Mouse (Mus musculus) hindbrain, embryonic 12.5 days (tissue): Measurements from ENCODE around the gene Ranbp10. TPM values are rescaled to one million over a fixed set of nuclear protein-coding genes. Genes with fewer than 3 reads are reported as not detected.

Experiments
- ATAC-seq: fragments of 200-750 bp; cut with Nextera tagmentation; 2 replicates; pipeline ENCODE4 v1.8.0; 2017; ENCODE audit warnings: moderate TSS enrichment; ENCODE audit not compliant: low FRiP score
- H3K27ac ChIP-seq: fragments of 300-500 bp; sonication (generic); 2 replicates; pipeline ENCODE4 v1.5.1; 2016; ENCODE audit warnings: mild to moderate bottlenecking
- H3K27me3 ChIP-seq: fragments of 300-500 bp; sonication (generic); 2 replicates; pipeline ENCODE4 v1.6.1; 2016; ENCODE audit warnings: mild to moderate bottlenecking
- H3K36me3 ChIP-seq: fragments of 300-500 bp; sonication (generic); 2 replicates; pipeline ENCODE4 v1.6.1; 2016; ENCODE audit warnings: mild to moderate bottlenecking
- H3K4me1 ChIP-seq: fragments of 300-500 bp; sonication (generic); 2 replicates; pipeline ENCODE4 v1.6.1; 2016
- H3K4me2 ChIP-seq: fragments of 300-500 bp; sonication (generic); replicated peaks from 2 replicates; pipeline ENCODE4 v1.6.1; 2016; ENCODE audit warnings: mild to moderate bottlenecking
- H3K4me3 ChIP-seq: fragments of 300-500 bp; sonication (generic); 2 replicates; pipeline ENCODE4 v1.5.1; 2016; ENCODE audit warnings: mild to moderate bottlenecking
- H3K9ac ChIP-seq: fragments of 300-500 bp; sonication (generic); 2 replicates; pipeline ENCODE4 v1.6.1; 2016; ENCODE audit warnings: mild to moderate bottlenecking, moderate library complexity
- H3K9me3 ChIP-seq: fragments of 300-500 bp; sonication (generic); replicated peaks from 2 replicates; pipeline ENCODE4 v1.6.1; 2016; ENCODE audit warnings: mild to moderate bottlenecking
- WGBS: fragments of 180-500 bp; shearing (Covaris S2); methylation state at CpG from one replicate; pipeline ENCODE4 v1.1.7; 2016; 5-methylcytosine and 5-hydroxymethylcytosine counted together
- polyA plus RNA-seq: library from polyadenylated mRNA; unstranded; fragments of >200 nt; fragmentation: Nextera tagmentation; extraction: Ambion mirVana; gene quantifications from 2 replicates; pipeline ENCODE4 v1.2.1, GENCODE M21; 2016

Gene Ranbp10
- polyA plus RNA-seq, 1 experiment from 2014 or later = 14.6 TPM

DNA sequence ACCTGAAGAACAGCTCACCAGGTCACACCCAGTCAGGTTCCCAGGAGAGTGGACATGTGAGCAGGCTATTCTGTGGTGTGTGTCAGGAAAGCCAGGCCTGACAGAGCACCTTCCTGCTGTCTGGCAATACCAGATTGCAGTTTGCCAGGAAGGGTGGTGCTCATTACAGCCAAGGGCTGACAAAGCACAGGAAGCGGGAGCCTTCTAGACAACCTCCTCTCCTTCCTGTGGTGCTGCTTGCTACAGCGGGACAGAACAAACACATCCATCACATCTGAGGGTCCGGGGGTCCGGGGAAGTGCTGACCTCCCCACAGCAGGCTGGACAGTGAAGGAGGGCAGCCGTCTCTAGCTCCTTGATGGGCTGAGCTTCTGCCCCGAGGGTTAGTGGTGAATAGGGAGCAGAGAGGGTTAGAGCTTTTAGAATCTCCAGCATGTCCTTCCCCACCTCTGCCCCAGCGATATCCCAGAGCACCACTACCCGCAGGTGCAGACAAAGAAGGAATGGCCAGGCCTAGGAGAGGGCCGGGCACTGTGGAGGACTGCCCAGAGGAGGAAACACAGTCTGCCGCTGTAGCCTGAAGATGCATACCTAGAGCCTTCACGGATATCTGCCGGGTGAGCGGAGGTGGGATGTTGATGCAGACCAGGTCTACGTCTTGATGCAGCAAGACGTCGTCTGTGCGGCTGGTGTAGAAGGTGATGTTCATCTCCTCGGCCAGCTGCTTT, 99.6 kb downstream of the Ranbp10 start:
- no peak overlapping the region for H3K27ac ChIP-seq
- 85% methylated on average over 18 of the region's 18 CpGs for WGBS
- H3K4me2 ChIP-seq = no peak overlapping the region
- no peak for ATAC-seq
- no peaks in the 10 kb centered on the region for H3K27me3 ChIP-seq
- H3K4me3 ChIP-seq = no peak overlapping the region
- peaks cover 43% of the 10 kb centered on the region for H3K36me3 ChIP-seq
- H3K9me3 ChIP-seq = no peaks in the 10 kb centered on the region
- H3K4me1 ChIP-seq = no peaks in the 10 kb centered on the region
- no peak overlapping the region for H3K9ac ChIP-seq

DNA sequence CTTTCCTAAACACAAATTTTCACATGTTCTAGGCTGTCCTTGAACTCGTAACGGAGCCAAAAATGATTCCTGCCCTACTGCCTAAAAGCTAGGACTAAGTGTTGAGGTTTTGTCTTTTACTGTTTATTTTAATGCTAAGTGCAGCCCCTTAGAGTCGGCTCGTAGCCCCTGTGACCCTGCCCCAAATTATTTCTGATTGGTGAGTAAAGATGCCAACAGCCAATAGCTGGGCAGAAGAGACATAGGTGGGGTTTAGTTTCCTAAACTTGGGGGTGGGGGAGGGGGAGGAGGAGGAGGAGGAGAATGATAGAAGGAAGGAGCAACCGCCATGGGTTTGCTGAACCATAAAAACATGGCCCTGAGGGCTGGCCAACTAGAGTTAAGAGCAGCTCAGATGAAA, 101.4 kb downstream of the Ranbp10 start:
- Histone ChIP-seq H3K27ac (no peak overlapping the region), H3K9me3 (no peaks in the 10 kb centered on the region), H3K4me3 (no peak overlapping the region), H3K4me2 (no peak overlapping the region), H3K27me3 (no peaks in the 10 kb centered on the region), H3K36me3 (peaks cover 47% of the 10 kb centered on the region), H3K4me1 (no peaks in the 10 kb centered on the region), H3K9ac (no peak overlapping the region)
- 84% methylated on average over 5 of the region's 5 CpGs for WGBS
- no peak for ATAC-seq

DNA sequence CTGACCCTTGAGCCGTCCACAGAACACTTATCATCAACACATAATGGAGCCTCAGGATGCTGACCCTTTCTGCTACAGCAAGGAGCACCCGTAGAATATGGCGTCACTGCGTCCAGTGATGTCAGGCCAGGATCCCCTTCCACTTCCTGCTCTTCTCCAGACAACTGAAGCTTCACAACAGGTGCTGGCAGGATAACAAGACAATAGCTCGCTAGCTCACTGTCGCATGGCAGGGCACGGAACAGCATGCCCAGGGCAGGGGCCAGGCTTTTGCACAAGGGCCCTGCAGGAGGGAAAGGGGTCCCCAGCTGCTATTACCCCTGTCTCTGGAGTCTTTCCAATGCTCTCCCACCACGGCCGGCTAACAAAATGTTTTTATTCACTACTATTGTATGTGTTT, 104.3 kb downstream of the Ranbp10 start:
- 93% methylated on average over 9 of the region's 9 CpGs for WGBS
- H3K4me2 ChIP-seq = no peak overlapping the region
- peaks cover 42% of the 10 kb centered on the region for H3K36me3 ChIP-seq
- no peak overlapping the region for H3K4me3 ChIP-seq
- no peaks in the 10 kb centered on the region for H3K9me3 ChIP-seq
- no peak overlapping the region for H3K9ac ChIP-seq
- no peaks in the 10 kb centered on the region for H3K27me3 ChIP-seq
- ATAC-seq = no peak
- no peak overlapping the region for H3K27ac ChIP-seq
- H3K4me1 ChIP-seq = no peaks in the 10 kb centered on the region

DNA sequence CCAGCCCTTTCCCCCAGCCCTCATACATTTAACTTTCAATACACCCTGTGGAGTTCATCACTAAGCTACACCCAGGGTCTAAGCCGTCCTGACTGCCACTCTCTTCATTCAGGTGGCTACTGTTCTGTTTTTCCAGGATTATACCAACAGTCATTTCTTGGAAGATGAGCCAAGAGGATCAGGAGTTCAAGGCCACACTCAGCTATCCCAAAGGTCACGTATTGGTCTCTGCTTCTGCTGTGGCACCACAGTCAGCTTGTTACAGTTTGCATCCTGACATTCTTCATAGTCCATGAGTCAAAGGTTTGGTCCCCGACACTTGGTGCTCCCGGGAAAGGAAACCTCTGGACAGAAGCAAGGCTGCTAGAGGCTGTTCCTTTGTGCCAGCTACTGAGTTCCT, 107.5 kb downstream of the Ranbp10 start:
- H3K36me3 ChIP-seq = peaks cover 44% of the 10 kb centered on the region
- H3K9ac ChIP-seq = no peak overlapping the region
- no peaks in the 10 kb centered on the region for H3K4me1 ChIP-seq
- WGBS = 87% methylated on average over 4 of the region's 4 CpGs
- H3K4me2 ChIP-seq = no peak overlapping the region
- H3K4me3 ChIP-seq = no peak overlapping the region
- no peak for ATAC-seq
- H3K27ac ChIP-seq = no peak overlapping the region
- H3K9me3 ChIP-seq = no peaks in the 10 kb centered on the region
- no peaks in the 10 kb centered on the region for H3K27me3 ChIP-seq

Other genes with a start within 250 kb of the Ranbp10 start
- gene Ripor1, start 222.1 kb downstream of the Ranbp10 start, polyA plus RNA-seq = 21.7 and 22.6 TPM in 2 replicates
- 132 and 139 TPM in 2 replicates for gene Ctcf, start 190.8 kb downstream of the Ranbp10 start, polyA plus RNA-seq
- gene Agrp, start 190.0 kb downstream of the Ranbp10 start, polyA plus RNA-seq = 1.3 TPM in 2 replicates
- gene Carmil2, start 141.1 kb downstream of the Ranbp10 start, polyA plus RNA-seq = 9.7 and 11.8 TPM in 2 replicates
- gene Acd, start 126.2 kb downstream of the Ranbp10 start, polyA plus RNA-seq = 79.1 and 88.0 TPM in 2 replicates
- gene Pard6a, start 126.2 kb downstream of the Ranbp10 start, polyA plus RNA-seq = 29.5 and 29.7 TPM in 2 replicates
- 0.39 TPM in 1 of 2 replicates, not detected in the other for gene 4933405L10Rik, start 119.7 kb downstream of the Ranbp10 start, polyA plus RNA-seq
- 22.4 and 23.6 TPM in 2 replicates for gene Enkd1, start 119.1 kb downstream of the Ranbp10 start, polyA plus RNA-seq
- gene Gfod2, start 68.7 kb downstream of the Ranbp10 start, polyA plus RNA-seq = 63.8 and 68.1 TPM in 2 replicates
- 0.84 and 1.5 TPM in 2 replicates for gene Tsnaxip1, start 381 bp upstream of the Ranbp10 start, polyA plus RNA-seq
- gene Cenpt, start 25.9 kb upstream of the Ranbp10 start, polyA plus RNA-seq = 63.8 and 64.5 TPM in 2 replicates
- 74.3 and 77.8 TPM in 2 replicates for gene Thap11, start 27.8 kb upstream of the Ranbp10 start, polyA plus RNA-seq
- gene Nutf2, start 33.2 kb upstream of the Ranbp10 start, polyA plus RNA-seq = 241 and 248 TPM in 2 replicates
- 69.3 and 72.1 TPM in 2 replicates for gene Edc4, start 53.5 kb upstream of the Ranbp10 start, polyA plus RNA-seq
- gene Nrn1l, start 66.2 kb upstream of the Ranbp10 start, polyA plus RNA-seq = 0.56 and 0.63 TPM in 2 replicates
- 22.4 and 28.7 TPM in 2 replicates for gene Pskh1, start 73.1 kb upstream of the Ranbp10 start, polyA plus RNA-seq
- gene Ctrl, start 106.5 kb upstream of the Ranbp10 start, polyA plus RNA-seq = 2.6 and 2.7 TPM in 2 replicates
- gene Psmb10, start 111.1 kb upstream of the Ranbp10 start, polyA plus RNA-seq = 27.3 and 30.2 TPM in 2 replicates
- 0.57 and 0.79 TPM in 2 replicates for gene Lcat, start 116.0 kb upstream of the Ranbp10 start, polyA plus RNA-seq
- 19.5 TPM in 2 replicates for gene Slc12a4, start 138.7 kb upstream of the Ranbp10 start, polyA plus RNA-seq
- gene Dpep3, start 152.1 kb upstream of the Ranbp10 start, polyA plus RNA-seq = not detected in 2 replicates
- gene Dus2, start 164.0 kb upstream of the Ranbp10 start, polyA plus RNA-seq = 16.3 and 20.7 TPM in 2 replicates
- not detected in 2 replicates for gene Dpep2nb, start 178.6 kb upstream of the Ranbp10 start, polyA plus RNA-seq
- 18.4 and 19.9 TPM in 2 replicates for gene Ddx28, start 184.5 kb upstream of the Ranbp10 start, polyA plus RNA-seq
- 5.7 and 6.7 TPM in 2 replicates for gene Nfatc3, start 231.5 kb upstream of the Ranbp10 start, polyA plus RNA-seq